Mouse (Mus musculus) myocyte (in vitro differentiated cells): Measurements from ENCODE around the gene Nr1h3.

Experiments used
- CEBPB ChIP-seq: IDR thresholded peaks from 2 replicates; pipeline ENCODE4 v1.6.1; 2011; ENCODE audit warnings: mild to moderate bottlenecking, moderate library complexity; ENCODE audit not compliant: poor library complexity, insufficient read depth, severe bottlenecking
- E2F4 ChIP-seq: IDR thresholded peaks from one replicate; pipeline ENCODE4 v1.6.1; 2011; ENCODE audit warnings: mild to moderate bottlenecking, control low read depth, moderate library complexity; ENCODE audit not compliant: insufficient read depth
- MAX ChIP-seq: IDR thresholded peaks from one replicate; pipeline ENCODE4 v1.6.1; 2011; ENCODE audit warnings: low read depth, mild to moderate bottlenecking, control low read depth
- MYOG ChIP-seq, 3 experiments: IDR thresholded peaks; one replicate each; pipeline ENCODE4 v1.6.1; 2011; ENCODE audit warnings: control low read depth in 2 of 3, low read depth in 2 of 3, mild to moderate bottlenecking in 2 of 3; ENCODE audit not compliant: insufficient read length in 2 of 3, control insufficient read depth in 1 of 3, insufficient read depth in 1 of 3
- POLR2A ChIP-seq: IDR thresholded peaks from one replicate; pipeline ENCODE4 v1.6.1; 2011; ENCODE audit warnings: low read depth, mild to moderate bottlenecking, control low read depth, moderate library complexity; ENCODE audit not compliant: insufficient read length
- POLR2AphosphoS2 ChIP-seq: IDR thresholded peaks from one replicate; pipeline ENCODE4 v1.6.1; 2011; ENCODE audit warnings: low read depth, control low read depth; ENCODE audit not compliant: insufficient read length
- TCF12 ChIP-seq: IDR thresholded peaks from one replicate; pipeline ENCODE4 v1.6.1; 2011; ENCODE audit warnings: mild to moderate bottlenecking, control low read depth; ENCODE audit not compliant: poor library complexity, insufficient read depth, severe bottlenecking
- USF1 ChIP-seq: IDR thresholded peaks from one replicate; pipeline ENCODE4 v1.6.1; 2011; ENCODE audit warnings: low read depth, mild to moderate bottlenecking, control low read depth, moderate library complexity

- TF ChIP-seq POLR2A: no peak
- no peak for TF ChIP-seq USF1
- no peak for TF ChIP-seq E2F4
- TF ChIP-seq MAX: no peak
- TF ChIP-seq MYOG (IDR thresholded peaks at IDR 0.05; ENCODE audit: control insufficient read depth in 1 of 3, insufficient read depth in 1 of 3, insufficient read length in 2 of 3, low read depth in 2 of 3): no peak
- TF ChIP-seq TCF12: no peak
- TF ChIP-seq POLR2AphosphoS2: no peak
- no peak for TF ChIP-seq CEBPB
Measured at GRCm38 (mm10) chr2:91182016-91182404, 20.6 kb downstream of the Nr1h3 start.
